Mouse (Mus musculus): ENCODE data around the gene Mtx1.

Gene Mtx1

GRCm38 (mm10) chr3:89214681-89215411 lies 12.0 kb downstream of the Mtx1 start, which contains the start of gene Thbs3:
Gene Thbs3, plus strand, starts transcription at chr3:89215180.
- no peak for DNase-seq (ENCODE audit: low spot score in 2 of 2)

- DNase-seq (ENCODE audit: low spot score in 2 of 2): peak; percentile 81 to 86
Observed at GRCm38 (mm10) chr3:89213803-89214530, 12.9 kb downstream of the Mtx1 start.

- no peak for DNase-seq (ENCODE audit: low spot score in 2 of 2)
Observed at GRCm38 (mm10) chr3:89210731-89211130, 16.2 kb downstream of the Mtx1 start.

GRCm38 (mm10) chr3:89210162-89210561 lies 16.7 kb downstream of the Mtx1 start:
- DNase-seq (ENCODE audit: low spot score in 2 of 2): no peak

GRCm38 (mm10) chr3:89209731-89210130 lies 17.2 kb downstream of the Mtx1 start:
- DNase-seq (ENCODE audit: low spot score in 2 of 2): no peak

GRCm38 (mm10) chr3:89208736-89209135 lies 18.2 kb downstream of the Mtx1 start:
- DNase-seq (ENCODE audit: low spot score in 2 of 2): no peak

GRCm38 (mm10) chr3:89208075-89208657 lies 18.7 kb downstream of the Mtx1 start:
- DNase-seq (ENCODE audit: low spot score in 2 of 2): no peak

GRCm38 (mm10) chr3:89206695-89207094 lies 20.2 kb downstream of the Mtx1 start:
- DNase-seq (ENCODE audit: low spot score in 2 of 2): no peak

- no peak for DNase-seq (ENCODE audit: low spot score in 2 of 2)
Observed at GRCm38 (mm10) chr3:89206079-89206478, 20.8 kb downstream of the Mtx1 start.

GRCm38 (mm10) chr3:89203142-89203514 lies 23.8 kb downstream of the Mtx1 start:
- no peak for DNase-seq (ENCODE audit: low spot score in 2 of 2)

- peak; percentile 68 to 82 for DNase-seq (ENCODE audit: low spot score in 2 of 2)
Observed at GRCm38 (mm10) chr3:89202253-89203141, 24.4 kb downstream of the Mtx1 start, which contains the start of gene Gba. Gene Gba, plus strand, starts transcription at chr3:89202928.

- no peak for DNase-seq (ENCODE audit: low spot score in 2 of 2)
Observed at GRCm38 (mm10) chr3:89199839-89200238, 27.0 kb downstream of the Mtx1 start.

- DNase-seq (ENCODE audit: low spot score in 2 of 2): peak; percentile 74 to 76
Observed at GRCm38 (mm10) chr3:89195979-89196877, 30.7 kb downstream of the Mtx1 start.

GRCm38 (mm10) chr3:89193853-89194252 lies 33.0 kb downstream of the Mtx1 start:
- DNase-seq (ENCODE audit: low spot score in 2 of 2): no peak

- no peak for DNase-seq (ENCODE audit: low spot score in 2 of 2)
Observed at GRCm38 (mm10) chr3:89193351-89193750, 33.5 kb downstream of the Mtx1 start.

- no peak for DNase-seq (ENCODE audit: low spot score in 2 of 2)
Observed at GRCm38 (mm10) chr3:89190436-89190835, 36.5 kb downstream of the Mtx1 start.

GRCm38 (mm10) chr3:89188478-89188875 lies 38.4 kb downstream of the Mtx1 start:
- no peak for DNase-seq (ENCODE audit: low spot score in 2 of 2)

GRCm38 (mm10) chr3:89187690-89188477 lies 39.0 kb downstream of the Mtx1 start:
- DNase-seq (ENCODE audit: low spot score in 2 of 2): no peak

- no peak for DNase-seq (ENCODE audit: low spot score in 2 of 2)
Observed at GRCm38 (mm10) chr3:89187197-89187596, 39.7 kb downstream of the Mtx1 start.

- DNase-seq (ENCODE audit: low spot score in 2 of 2): no peak
Observed at GRCm38 (mm10) chr3:89183959-89184315, 43.0 kb downstream of the Mtx1 start.
